Mouse (Mus musculus) cerebellum, adult 2 months (tissue): ENCODE data around the gene Pcdh11x.
"Not testable (repeated sequence)": the region's sequence is repeated elsewhere in the genome, so short reads cannot be mapped to it uniquely, and the experiment has no call there.

ENCODE experiments used
- CTCF ChIP-seq: fragments of 200-500 bp; IDR thresholded peaks from 2 replicates; pipeline ENCODE4 v1.5.1; 2011; ENCODE audit warnings: low read depth, mild to moderate bottlenecking, control low read depth, low read length, moderate library complexity, borderline replicate concordance; ENCODE audit not compliant: insufficient read depth
- POLR2A ChIP-seq: fragments of 200-500 bp; IDR thresholded peaks from 2 replicates; pipeline ENCODE4 v1.6.1; 2011; ENCODE audit warnings: low read length, control low read depth, borderline replicate concordance; ENCODE audit not compliant: insufficient read depth

- not testable (repeated sequence) for TF ChIP-seq POLR2A, CTCF
These were observed 380.2 kb downstream of the Pcdh11x start for GRCm38 (mm10) chrX:120670236-120670635.
